In genomic region chr6:120114698-120115097, GRCm38 (mm10) we compare ENCODE assay signal across 1 mouse cellular context.
TF ChIP-seq lines count a peak whose summit lies in the region.

No protein-coding gene starts in this region.

TF ChIP-seq in CH12.LX, 34 proteins besides CTCF, POLR2A, EP300 and RAD21 (continued from another document):
- TF ChIP-seq USF2 (conservative IDR thresholded peaks at IDR 0.05; ENCODE audit: low read depth, low read length) (no peak), ZMIZ1 (IDR thresholded peaks at IDR 0.05; ENCODE audit: low read depth, low read length) (no peak), RCOR1 (conservative IDR thresholded peaks at IDR 0.05; ENCODE audit: low read depth, low read length) (no peak), POLR2AphosphoS2 (IDR thresholded peaks at IDR 0.05; ENCODE audit: low read depth, low read length) (no peak)
